Mouse (Mus musculus): Measurements from ENCODE around the gene Rbm19.
A peak's percentile ranks its signal among the peaks of the same experiment; 100 is the strongest.

- peak; percentile 79 for TF ChIP-seq CTCF (IDR thresholded peaks at IDR 0.05; ENCODE audit: control insufficient read depth, insufficient read depth, low read length)
- 0 out of 2 replicates have a peak, but pooled peaks have one; percentile 5 for TF ChIP-seq POLR2A (IDR thresholded peaks at IDR 0.05; ENCODE audit: borderline replicate concordance, control insufficient read depth, low read depth, low read length)
These were observed 11.4 kb downstream of the Rbm19 start for GRCm38 (mm10) chr5:120127641-120128040.

All from bone marrow, adult 2 months (tissue).